Mouse (Mus musculus) cerebellum, postnatal 36 days (tissue): ENCODE measurements around the gene Rasa4.
A peak's percentile ranks its signal among the peaks of the same experiment; 100 is the strongest.
"Not testable (repeated sequence)": the region's sequence is repeated elsewhere in the genome, so short reads cannot be mapped to it uniquely, and the experiment has no call there.

Experiments used
- DNase-seq, 2 experiments: peaks; one replicate each; pipeline ENCODE4 v3.0.0; 2021 to 2022; ENCODE audit warnings: mixed read lengths in 2 of 2

Gene Rasa4

DNA sequence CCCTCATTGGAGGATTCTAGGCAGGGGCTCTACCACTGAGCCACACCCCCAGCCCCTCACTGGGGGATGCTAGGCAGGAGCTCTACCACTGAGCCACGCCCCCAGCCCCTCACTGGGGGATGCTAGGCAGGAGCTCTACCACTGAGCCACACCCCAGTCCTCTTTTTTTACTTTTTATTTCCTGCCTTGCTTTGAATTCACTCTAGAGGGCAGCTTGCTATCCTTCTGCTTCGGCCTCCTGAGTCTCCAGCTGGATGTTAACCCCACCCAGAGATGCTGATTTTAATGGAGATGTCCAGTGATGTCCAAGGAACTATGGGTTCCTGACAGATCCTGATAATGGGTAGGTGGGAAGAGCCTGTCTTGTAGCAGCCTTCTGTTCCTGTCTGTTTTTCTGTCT, 14.3 kb upstream of the Rasa4 start:
- DNase-seq = no peak

DNA sequence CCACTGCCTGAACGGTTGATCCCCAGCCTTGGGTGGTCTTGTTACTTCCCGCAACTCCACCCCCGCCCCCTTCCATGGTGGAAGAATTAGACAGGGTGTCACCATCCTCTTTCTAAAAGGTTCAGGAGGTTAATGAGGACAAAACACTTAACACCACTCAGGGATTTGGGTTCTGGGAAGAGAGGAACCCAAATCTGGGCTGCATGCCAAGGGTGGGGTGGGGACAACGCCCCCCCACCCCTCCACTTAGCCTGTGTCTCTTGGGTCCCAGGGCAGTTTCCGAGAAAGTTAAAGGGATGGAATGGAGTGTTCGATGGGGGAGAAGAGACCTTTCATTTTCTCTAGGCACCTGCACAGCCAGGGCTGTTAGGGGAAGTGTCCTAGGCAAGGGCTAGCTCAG, 10.7 kb upstream of the Rasa4 start:
- no peak for DNase-seq

DNA sequence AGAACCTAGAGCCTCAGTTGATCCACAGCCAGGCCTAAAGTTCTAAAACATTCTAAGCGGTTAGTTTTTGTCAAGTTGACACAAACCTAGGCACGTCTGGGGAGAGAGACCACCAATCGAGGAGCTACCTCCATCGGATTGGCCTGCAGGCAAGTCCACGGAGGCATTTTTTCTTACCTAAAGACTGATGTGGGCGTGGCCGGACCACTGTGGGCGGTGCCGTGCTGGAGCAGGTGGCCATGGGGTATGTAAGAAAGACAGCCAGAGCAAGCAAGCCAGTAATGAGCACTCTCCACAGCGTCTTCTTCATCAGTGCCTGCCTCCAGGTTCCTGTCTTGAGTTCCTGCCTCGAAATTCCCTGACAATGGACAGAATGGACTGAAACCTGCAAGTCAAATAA, 10.2 kb upstream of the Rasa4 start:
- DNase-seq = no peak

- DNase-seq = no peak
Measured at GRCm38 (mm10) chr5:136075076-136075475, 8.6 kb upstream of the Rasa4 start.

DNA sequence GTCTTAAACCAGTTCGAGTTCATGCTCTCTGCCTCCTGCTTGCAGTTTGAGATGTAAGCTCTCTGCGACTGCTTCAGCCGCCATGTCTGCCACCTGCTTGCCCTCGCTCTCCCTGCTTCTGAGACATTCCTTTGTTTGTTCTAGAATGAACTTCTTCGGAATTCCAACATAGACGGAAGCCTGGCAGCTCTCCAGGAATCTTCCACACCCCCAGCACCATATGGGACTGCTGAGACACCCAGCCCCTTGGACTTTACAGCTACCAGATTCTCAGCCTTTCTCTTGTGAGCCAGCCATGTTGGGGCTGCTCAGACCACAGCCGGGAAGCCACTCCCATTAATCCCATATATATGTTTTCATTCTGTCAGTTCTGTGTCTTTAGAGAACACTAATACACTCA, 7.4 kb upstream of the Rasa4 start:
- DNase-seq = no peak

DNA sequence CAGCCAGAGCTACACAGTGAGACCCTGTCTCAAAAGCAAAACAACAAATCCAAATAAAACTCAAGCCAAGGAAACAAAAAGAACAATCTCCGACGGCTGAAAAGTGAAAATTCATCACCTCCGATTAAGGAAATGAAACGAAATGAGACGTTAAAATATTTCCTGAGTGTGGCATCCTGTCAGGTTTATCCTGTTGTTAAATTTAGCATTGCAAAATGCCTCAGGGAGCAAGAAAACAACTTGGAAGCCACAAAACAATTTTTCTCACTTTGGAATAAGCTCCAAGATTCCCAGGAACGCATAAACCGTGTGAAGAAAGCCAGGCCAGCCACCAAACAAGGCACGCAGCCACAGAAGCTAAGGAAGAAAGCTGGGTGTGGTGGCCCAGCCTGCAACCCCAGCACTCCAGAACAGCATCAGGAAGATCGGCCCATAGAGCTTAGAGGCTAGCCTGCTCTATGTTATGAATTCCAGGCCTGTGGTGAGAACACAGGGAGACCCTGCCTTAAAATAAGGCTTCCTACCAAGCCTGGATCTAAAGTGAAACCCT, 6.6 kb upstream of the Rasa4 start:
- DNase-seq = no peak

- DNase-seq = no peak
Measured at GRCm38 (mm10) chr5:136078136-136078535, 5.6 kb upstream of the Rasa4 start.

DNA sequence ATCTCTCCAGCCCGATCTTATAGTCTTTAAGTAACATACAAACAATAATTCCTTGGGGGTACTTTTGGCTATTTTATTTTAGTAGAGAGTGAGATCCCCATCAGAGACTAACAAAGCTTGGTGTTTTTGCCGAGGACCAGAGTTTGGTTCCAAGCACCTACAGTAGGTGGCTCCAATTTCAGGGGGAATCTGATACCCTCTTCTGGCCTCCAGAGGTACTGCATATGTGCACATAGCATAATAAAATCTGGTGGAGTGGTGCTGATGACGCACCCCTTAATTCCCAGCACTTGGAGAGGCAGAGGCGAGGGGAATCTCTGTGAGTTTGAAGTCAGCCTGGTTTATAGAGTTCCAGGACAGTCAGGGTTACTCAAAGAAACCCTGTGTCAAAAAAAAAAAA, 1.4 kb upstream of the Rasa4 start:
- no peak for DNase-seq

- no peak for DNase-seq
Measured at GRCm38 (mm10) chr5:136084144-136084881, 597 bp downstream of the Rasa4 start.

GRCm38 (mm10) chr5:136084891-136085651, 1.4 kb downstream of the Rasa4 start:
- peak; percentile 22 to 56 for DNase-seq

GRCm38 (mm10) chr5:136086290-136086689, 2.6 kb downstream of the Rasa4 start:
- no peak for DNase-seq

DNA sequence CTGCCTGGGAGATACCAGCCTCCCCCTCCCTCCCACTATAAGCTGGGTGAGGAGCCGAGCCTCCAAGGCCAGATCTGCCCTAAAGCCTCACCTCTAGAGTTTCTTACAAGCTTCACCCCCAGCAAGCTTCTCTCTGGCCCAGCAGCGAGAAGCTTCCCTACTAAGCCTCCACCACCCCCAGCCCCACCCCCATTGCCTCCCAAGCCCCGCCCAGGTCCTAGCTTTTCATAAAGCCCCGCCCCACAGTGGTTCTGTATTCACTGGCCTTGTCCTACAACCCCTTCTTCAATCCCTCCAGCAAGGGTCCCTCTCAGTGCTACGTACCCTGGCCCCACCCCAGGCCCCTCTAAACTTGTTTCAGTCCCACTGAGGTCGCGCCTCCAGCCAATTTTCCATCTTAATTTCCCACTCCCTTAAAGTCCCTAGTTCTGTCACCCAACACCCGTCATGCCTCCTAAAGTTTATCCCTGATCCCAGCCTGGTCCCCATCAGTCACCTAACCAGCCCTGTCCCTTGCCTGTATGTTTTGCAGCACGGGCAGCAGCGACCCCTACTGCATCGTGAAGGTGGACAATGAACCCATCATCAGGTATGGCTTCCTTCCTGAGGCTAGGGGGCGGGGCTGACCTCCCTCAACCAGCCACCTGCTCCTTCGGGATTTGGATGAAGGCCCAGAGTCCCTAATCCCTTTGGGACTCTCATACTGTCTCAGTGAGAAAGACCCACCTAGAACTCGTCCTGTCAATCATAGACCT, 5.3 kb downstream of the Rasa4 start:
- peak in 1 of 2 experiments; percentile 19 for DNase-seq

DNA sequence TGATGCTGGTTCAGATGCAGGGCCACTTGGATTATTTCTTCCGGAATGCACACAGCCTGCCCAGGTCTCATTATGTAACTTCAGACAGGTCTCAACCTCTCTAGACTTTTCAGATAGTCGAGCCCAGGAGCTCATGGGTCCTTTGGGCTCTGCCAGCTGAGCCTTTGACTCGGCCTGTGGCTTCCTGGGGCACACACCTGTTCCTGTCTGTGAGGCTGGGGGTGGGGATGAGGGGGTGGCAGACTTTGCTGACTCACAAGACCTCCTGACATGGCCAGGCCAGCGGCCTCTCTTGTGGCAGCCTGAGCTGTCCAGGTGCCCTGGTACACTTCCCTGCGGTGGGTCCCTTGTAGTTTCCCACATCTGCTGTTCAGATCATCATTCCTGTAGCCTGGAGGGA, 8.2 kb downstream of the Rasa4 start:
- no peak for DNase-seq

GRCm38 (mm10) chr5:136094249-136095010, 10.7 kb downstream of the Rasa4 start:
- no peak for DNase-seq

GRCm38 (mm10) chr5:136095089-136095488, 11.4 kb downstream of the Rasa4 start:
- DNase-seq = no peak

DNA sequence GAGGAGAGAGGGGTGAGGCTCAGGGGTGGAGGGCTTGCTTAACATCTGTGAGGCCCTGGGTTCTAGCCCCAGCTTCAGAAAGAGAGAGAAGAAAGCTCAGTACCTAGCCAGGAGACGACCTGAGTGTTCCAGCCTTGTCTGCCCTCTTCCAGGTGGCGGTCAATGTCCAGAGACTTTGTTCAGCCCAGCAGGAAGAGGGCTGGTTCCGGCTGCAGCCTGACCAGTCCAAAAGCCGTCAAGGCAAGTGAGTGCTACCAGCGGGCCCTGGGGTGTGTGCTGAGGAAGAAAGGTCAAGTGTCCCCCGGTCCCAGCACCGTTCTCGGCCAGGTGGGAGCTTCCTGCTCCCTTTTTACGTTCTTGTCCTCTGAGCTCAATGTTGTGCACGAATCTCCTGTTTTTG, 14.8 kb downstream of the Rasa4 start:
- DNase-seq = no peak

DNA sequence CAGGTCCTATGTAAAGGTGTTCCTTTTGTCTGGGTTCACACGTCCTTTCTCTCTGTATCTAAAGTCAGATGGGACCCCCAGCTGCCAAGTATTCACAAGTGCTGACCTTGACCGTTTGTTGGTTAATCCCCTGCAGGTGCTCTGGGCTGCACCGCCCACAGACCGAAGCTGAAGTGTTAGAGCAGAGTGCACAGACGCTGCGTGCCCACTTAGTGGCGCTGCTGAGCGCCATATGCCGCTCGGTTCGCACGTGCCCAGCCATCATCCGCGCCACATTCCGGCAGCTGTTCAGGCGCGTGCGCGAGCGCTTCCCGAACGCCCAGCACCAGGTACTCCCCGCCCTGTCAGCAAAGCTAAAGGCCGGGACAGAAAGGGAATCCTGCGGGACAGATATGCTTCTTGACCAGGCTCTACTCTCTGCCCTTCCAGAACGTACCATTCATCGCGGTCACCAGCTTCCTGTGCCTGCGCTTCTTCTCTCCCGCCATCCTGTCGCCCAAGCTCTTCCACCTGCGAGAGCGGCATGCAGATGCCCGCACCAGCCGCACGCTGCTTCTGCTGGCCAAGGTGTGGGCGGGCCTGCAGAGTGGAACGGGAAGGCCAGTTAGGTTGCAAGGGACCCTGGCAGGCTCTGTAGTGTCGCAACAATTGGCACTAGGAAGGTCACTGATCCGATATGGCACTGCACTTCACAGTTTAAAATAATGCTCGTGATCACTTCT, 18.5 kb downstream of the Rasa4 start:
- peak; percentile 75 to 78 for DNase-seq

GRCm38 (mm10) chr5:136104511-136104910, 20.8 kb downstream of the Rasa4 start:
- no peak for DNase-seq

GRCm38 (mm10) chr5:136108486-136108885, 24.8 kb downstream of the Rasa4 start:
- no peak for DNase-seq

GRCm38 (mm10) chr5:136109042-136109441, 25.3 kb downstream of the Rasa4 start:
- no peak for DNase-seq

DNA sequence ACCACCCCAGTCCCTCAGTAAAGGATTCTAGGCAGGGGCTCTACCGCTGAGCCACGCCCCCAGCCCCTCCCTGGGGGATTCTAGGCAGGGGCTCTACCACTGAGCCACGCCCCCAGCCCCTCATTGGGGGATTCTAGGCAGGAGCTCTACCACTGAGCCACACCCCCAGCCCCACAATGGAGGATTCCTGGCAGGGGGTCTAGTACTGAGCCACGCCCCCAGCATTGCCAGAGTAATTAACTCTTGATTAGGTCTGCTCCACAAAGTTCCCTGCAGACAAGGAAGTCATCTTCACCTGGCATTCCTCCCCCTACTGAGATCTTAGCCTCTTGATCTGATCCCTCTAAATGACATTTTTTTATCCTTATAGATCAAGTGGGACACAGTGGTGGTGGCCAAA, 29.8 kb downstream of the Rasa4 start:
- not testable (repeated sequence) for DNase-seq
